Mouse (Mus musculus): ENCODE data around the gene D13Ertd608e. TPM values are rescaled to one million over a fixed set of nuclear protein-coding genes. Genes with fewer than 3 reads are reported as not detected.
"Not testable (repeated sequence)": the region's sequence is repeated elsewhere in the genome, so short reads cannot be mapped to it uniquely, and the experiment has no call there.

Gene D13Ertd608e
- total RNA-seq (2014; rRNA removed) (not detected in 2 replicates), polyA plus RNA-seq (2015; fragmentation: Nextera tagmentation; extraction: Ambion mirVana) (not detected in 2 replicates)

- Histone ChIP-seq H3K4me2 (ENCODE audit: low read depth) (peak within 1 kb of the TSS; percentile 35), H3K4me3 (ENCODE audit: low read depth, low read length) (0 out of 2 replicates have a peak within 1 kb of the TSS, but pooled peaks have one; percentile 3)
- peak; percentile 47 for TF ChIP-seq CTCF (IDR thresholded peaks at IDR 0.05; ENCODE audit: low read depth)
- peak; percentile 39 for DNase-seq
- not testable (repeated sequence) for H3K4me1 ChIP-seq (ENCODE audit: insufficient read depth); H3K27me3 ChIP-seq (ENCODE audit: insufficient read depth, low read length); H3K9ac ChIP-seq; H3K36me3 ChIP-seq (ENCODE audit: insufficient read depth); H3K27ac ChIP-seq (ENCODE audit: low read depth, low read length); H3K9me3 ChIP-seq (ENCODE audit: low read length)
- peak; percentile 59 for ATAC-seq
- 13% methylated on average over 18 of the region's 25 CpGs for WGBS
Observed at GRCm38 (mm10) chr13:119835320-119836056, at the start of gene D13Ertd608e. Gene D13Ertd608e (plus strand): TSS chr13:119836006.

DNA sequence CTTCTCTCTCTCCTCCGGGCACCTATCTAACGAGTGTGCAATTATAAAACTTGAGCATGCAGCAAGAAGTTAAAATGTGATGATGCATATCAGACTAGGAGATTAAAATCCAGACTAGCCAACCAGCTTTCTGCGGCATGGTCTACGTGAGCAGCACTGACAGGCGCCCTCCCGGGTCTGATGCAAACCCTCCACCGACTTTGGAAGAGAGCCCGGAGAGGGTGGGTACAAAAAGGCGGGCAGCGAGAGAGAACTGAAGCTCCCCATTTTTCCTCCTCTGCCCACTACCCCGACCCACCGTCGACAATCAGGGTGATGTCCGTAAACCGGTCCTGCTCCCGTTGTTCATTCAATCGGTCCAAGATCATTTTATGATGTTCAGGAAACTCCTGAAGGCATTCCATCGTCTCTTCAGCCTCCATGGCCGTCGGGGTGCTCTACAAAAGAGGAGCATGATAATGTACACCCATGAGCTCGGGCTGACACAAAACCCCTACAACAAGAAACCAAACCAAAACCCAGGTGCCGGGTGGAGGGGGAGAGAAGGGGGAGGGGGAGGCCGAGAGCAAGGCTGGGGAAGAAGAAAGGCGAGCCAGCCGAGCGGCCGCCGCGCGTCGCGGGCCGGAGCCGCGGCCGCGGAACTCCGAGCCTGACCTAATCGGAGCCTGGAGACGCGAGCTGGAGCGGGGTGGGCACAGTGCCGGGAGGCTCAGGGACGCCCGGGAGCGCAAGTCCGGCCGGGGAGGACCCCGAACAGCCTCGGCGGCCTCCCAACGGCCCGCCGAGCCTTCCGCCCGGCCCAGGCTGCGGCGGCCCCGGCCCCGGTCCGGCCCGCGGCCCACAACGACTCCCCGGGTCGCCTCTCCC is 45.7 kb upstream of the D13Ertd608e start:
- no peak for TF ChIP-seq CTCF (IDR thresholded peaks at IDR 0.05; ENCODE audit: low read depth)
- H3K27me3 ChIP-seq (ENCODE audit: insufficient read depth, low read length), result no peaks in the 10 kb centered on the region
- H3K4me1 ChIP-seq (ENCODE audit: insufficient read depth), result no peaks in the 10 kb centered on the region
- peak overlapping the region; percentile 53 for H3K4me2 ChIP-seq (ENCODE audit: low read depth)
- peaks cover 15% of the 10 kb centered on the region for H3K36me3 ChIP-seq (ENCODE audit: insufficient read depth)
- no peaks in the 10 kb centered on the region for H3K9me3 ChIP-seq (ENCODE audit: low read length)
- H3K27ac ChIP-seq (ENCODE audit: low read depth, low read length), result peak overlapping the region; percentile 94
- ATAC-seq, result peak; percentile 36
- H3K9ac ChIP-seq, result peak overlapping the region; percentile 90
- DNase-seq, result peak; percentile 84
- 2% methylated on average over 45 of the region's 66 CpGs for WGBS
- peak overlapping the region; percentile 90 for H3K4me3 ChIP-seq (ENCODE audit: low read depth, low read length)

- no peaks in the 10 kb centered on the region for H3K27me3 ChIP-seq (ENCODE audit: insufficient read depth, low read length)
- WGBS, result under 1% methylated on average over 73 of the region's 86 CpGs
- H3K9ac ChIP-seq, result peak within 1 kb of the TSS; percentile 90
- peak; percentile 98 for DNase-seq
- H3K27ac ChIP-seq (ENCODE audit: low read depth, low read length), result peak within 1 kb of the TSS; percentile 94
- H3K4me2 ChIP-seq (ENCODE audit: low read depth), result peak within 1 kb of the TSS; percentile 53
- no peak; the same call in 1 of the 2 replicates for TF ChIP-seq CTCF (IDR thresholded peaks at IDR 0.05; ENCODE audit: low read depth)
- H3K4me3 ChIP-seq (ENCODE audit: low read depth, low read length), result peak within 1 kb of the TSS; percentile 90
- H3K36me3 ChIP-seq (ENCODE audit: insufficient read depth), result peaks cover 10% of the 10 kb centered on the region
- no peaks in the 10 kb centered on the region for H3K9me3 ChIP-seq (ENCODE audit: low read length)
- ATAC-seq, result peak; percentile 97
- H3K4me1 ChIP-seq (ENCODE audit: insufficient read depth), result no peaks in the 10 kb centered on the region
Observed at GRCm38 (mm10) chr13:119790761-119791579, 44.8 kb upstream of the D13Ertd608e start, which contains the start of gene Zfp131. Gene Zfp131 (minus strand): TSS chr13:119790889.

DNA sequence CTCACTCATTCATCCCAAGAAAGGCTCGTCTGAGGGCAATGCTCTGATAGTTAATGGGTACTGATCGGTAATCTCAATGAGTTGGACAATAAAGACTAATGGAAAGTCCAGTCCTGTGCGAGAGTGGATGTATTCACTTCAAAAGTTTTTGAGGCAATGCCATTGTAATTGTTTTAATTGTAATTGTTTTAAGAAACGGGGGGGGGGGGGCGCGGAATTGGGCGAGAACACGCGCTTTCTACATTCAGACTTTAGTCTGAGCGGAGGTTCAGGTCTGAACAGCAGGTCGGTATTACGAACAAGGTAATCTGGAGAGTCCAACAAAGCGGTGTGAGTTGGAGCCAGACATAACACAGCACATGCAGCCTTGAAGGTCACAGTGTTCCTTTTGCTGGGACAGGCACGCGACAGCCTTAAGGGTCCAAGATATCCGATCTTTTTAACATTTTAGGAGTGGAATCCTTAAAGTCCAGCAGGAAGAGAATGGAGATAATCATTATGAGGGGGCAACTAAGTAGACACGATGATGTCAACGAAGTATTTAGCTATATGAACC is 44.1 kb upstream of the D13Ertd608e start:
- ATAC-seq (no peak), DNase-seq (no peak)
- H3K27me3 ChIP-seq (ENCODE audit: insufficient read depth, low read length), result no peaks in the 10 kb centered on the region
- no peak for TF ChIP-seq CTCF (IDR thresholded peaks at IDR 0.05; ENCODE audit: low read depth)
- 2% methylated on average over 18 of the region's 18 CpGs for WGBS
- peak overlapping the region; percentile 90 for H3K9ac ChIP-seq
- peak overlapping the region; percentile 90 for H3K4me3 ChIP-seq (ENCODE audit: low read depth, low read length)
- H3K27ac ChIP-seq (ENCODE audit: low read depth, low read length), result peak overlapping the region; percentile 94
- H3K9me3 ChIP-seq (ENCODE audit: low read length), result no peaks in the 10 kb centered on the region
- H3K4me2 ChIP-seq (ENCODE audit: low read depth), result peak overlapping the region; percentile 53
- peaks cover 7% of the 10 kb centered on the region for H3K36me3 ChIP-seq (ENCODE audit: insufficient read depth)
- no peaks in the 10 kb centered on the region for H3K4me1 ChIP-seq (ENCODE audit: insufficient read depth)

- H3K27ac ChIP-seq (ENCODE audit: low read depth, low read length), result no peak overlapping the region
- no peaks in the 10 kb centered on the region for H3K4me1 ChIP-seq (ENCODE audit: insufficient read depth)
- WGBS, result 76% methylated on average over 5 of the region's 5 CpGs
- no peaks in the 10 kb centered on the region for H3K36me3 ChIP-seq (ENCODE audit: insufficient read depth)
- H3K9me3 ChIP-seq (ENCODE audit: low read length), result no peaks in the 10 kb centered on the region
- H3K4me3 ChIP-seq (ENCODE audit: low read depth, low read length), result no peak overlapping the region
- no peak for TF ChIP-seq CTCF (IDR thresholded peaks at IDR 0.05; ENCODE audit: low read depth)
- DNase-seq (no peak), ATAC-seq (no peak)
- no peak overlapping the region for H3K9ac ChIP-seq
- H3K27me3 ChIP-seq (ENCODE audit: insufficient read depth, low read length), result no peaks in the 10 kb centered on the region
- H3K4me2 ChIP-seq (ENCODE audit: low read depth), result no peak overlapping the region
Observed at GRCm38 (mm10) chr13:119792791-119793404, 42.9 kb upstream of the D13Ertd608e start.

DNA sequence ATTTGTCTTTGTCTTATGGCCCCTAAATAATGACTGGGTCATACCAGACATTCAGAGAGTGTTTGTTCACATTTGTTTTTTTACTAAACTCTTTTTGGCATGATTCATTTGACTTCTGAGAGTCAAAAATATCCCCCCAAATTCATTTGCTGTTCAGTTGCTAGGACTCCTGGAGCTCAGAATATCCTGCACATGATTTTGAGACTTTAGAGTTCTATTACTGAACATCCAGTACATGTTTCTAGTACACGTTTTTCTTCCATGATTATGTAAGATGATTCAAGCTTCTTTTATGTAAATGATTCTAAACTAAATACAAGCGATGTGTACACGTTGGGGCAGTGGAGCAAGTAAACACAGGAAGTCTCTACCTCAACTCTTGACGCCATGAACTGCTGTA is 38.1 kb upstream of the D13Ertd608e start:
- no peaks in the 10 kb centered on the region for H3K36me3 ChIP-seq (ENCODE audit: insufficient read depth)
- 63% methylated on average over 4 of the region's 4 CpGs for WGBS
- no peak for DNase-seq
- TF ChIP-seq CTCF (IDR thresholded peaks at IDR 0.05; ENCODE audit: low read depth), result no peak
- ATAC-seq, result no peak
- no peak overlapping the region for H3K27ac ChIP-seq (ENCODE audit: low read depth, low read length)
- H3K4me3 ChIP-seq (ENCODE audit: low read depth, low read length), result no peak overlapping the region
- no peaks in the 10 kb centered on the region for H3K27me3 ChIP-seq (ENCODE audit: insufficient read depth, low read length)
- no peaks in the 10 kb centered on the region for H3K4me1 ChIP-seq (ENCODE audit: insufficient read depth)
- H3K4me2 ChIP-seq (ENCODE audit: low read depth), result no peak overlapping the region
- no peaks in the 10 kb centered on the region for H3K9me3 ChIP-seq (ENCODE audit: low read length)
- no peak overlapping the region for H3K9ac ChIP-seq

Data from forebrain, postnatal 0 days (tissue).